Mouse (Mus musculus): Measurements from ENCODE around the gene Tomm40. TPM values are rescaled to one million over a fixed set of nuclear protein-coding genes. Genes with fewer than 3 reads are reported as not detected.

Gene Tomm40
- total and polyA plus RNA-seq, 2 experiments, result 22.3 to 56.2 TPM

DNA sequence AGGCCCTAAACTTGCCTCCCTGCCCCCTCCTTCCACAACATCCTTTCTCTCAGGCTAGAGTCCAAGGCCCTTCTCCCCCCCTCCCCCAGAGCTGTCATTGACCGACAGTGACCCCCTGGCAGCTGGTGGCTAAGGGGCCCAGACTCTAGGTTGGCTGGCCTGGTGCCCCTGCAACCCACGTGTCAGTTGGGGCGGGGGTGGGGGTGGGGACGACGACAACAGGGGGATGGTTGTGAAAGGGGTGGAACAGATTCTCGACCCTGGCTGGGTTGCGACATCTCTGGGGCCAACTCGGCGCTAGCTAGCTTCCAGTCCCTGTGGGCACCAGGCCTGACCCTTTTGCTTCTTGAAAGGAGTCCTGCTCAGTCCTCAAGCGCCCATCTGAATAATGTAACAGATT is 21.8 kb downstream of the Tomm40 start:
- TF ChIP-seq CTCF (IDR thresholded peaks at IDR 0.05; ENCODE audit: low read depth, low read length) (no peak), POLR2A (IDR thresholded peaks at IDR 0.05; ENCODE audit: extremely low read depth, insufficient read depth, low read length) (0 out of 2 replicates have a peak, but pooled peaks have one; percentile 5)
- peak; percentile 92 for DNase-seq (ENCODE audit: extremely low read depth, low read depth, low spot score)
- H3K4me1 ChIP-seq (ENCODE audit: control insufficient read depth, insufficient read depth, low read length), result peaks cover 29% of the 10 kb centered on the region
- WGBS, result 5% methylated on average over 10 of the region's 10 CpGs
- no peaks in the 10 kb centered on the region for H3K27me3 ChIP-seq (ENCODE audit: control insufficient read depth, insufficient read depth, low read length)
- peaks cover 20% of the 10 kb centered on the region for H3K36me3 ChIP-seq (ENCODE audit: control insufficient read depth, insufficient read depth, low read length)
- peak overlapping the region; percentile 90 for H3K27ac ChIP-seq (replicated peaks; ENCODE audit: insufficient read depth, low read depth, low read length)
- H3K79me2 ChIP-seq (ENCODE audit: control insufficient read depth, insufficient read depth, low read length), result peaks cover 16% of the 10 kb centered on the region
- no peak overlapping the region for H3K4me3 ChIP-seq (ENCODE audit: insufficient read depth, low read depth, low read length)
- H3K9ac ChIP-seq (ENCODE audit: low read depth, low read length), result peak overlapping the region; percentile 60

DNA sequence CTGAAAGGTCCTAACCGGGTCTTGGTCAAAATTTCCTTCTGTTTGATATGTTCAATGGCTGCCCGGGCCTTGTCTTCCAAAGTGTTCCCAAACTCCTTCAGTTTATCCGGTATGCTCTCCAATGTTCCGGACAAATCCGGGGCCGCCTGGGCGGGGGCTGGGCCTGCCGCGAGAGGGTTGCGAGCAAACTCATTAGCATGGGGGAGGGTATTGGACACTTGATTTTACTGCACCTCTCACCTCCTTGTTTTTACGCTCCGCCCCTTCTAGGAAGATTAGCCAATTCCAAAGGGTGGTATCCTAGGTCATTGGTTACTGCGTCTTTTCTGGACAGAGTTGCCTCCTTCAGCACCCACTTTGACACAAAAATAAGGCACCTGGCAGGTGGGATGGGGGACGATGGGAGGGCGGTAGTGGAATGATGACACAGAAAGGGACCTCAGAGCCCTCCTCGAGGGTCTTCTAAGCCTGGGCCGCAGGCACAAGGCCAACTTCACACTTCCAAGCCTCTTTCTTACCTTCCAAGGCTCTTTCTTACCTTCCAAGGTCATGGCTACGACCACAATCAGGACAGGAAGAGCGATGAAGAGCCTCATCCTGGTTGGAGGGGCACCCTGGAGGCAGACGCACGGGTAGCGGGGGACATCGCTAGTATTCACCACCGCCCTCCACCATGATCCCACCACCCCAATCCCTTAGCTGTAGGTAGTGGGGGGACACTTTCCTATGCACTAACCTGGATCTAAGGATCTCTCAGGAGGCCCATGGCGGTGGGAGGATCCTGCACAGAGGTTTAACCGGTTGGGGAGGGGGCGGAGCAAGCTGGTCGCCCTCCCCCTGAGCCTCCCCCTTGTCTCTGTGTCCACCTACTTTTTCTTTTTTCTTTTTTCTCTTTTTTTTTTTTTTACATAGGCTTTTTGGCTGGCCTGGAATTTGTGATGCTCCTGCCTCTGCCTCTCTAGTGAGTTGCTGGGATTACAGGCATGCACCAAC is 23.1 kb downstream of the Tomm40 start, which contains the start of gene Apoc1:
Gene Apoc1, minus strand, starts transcription at position 788 of the 993 bp plus-strand sequence.
- TF ChIP-seq POLR2A (IDR thresholded peaks at IDR 0.05; ENCODE audit: extremely low read depth, insufficient read depth, low read length) (peak; percentile 92), CTCF (IDR thresholded peaks at IDR 0.05; ENCODE audit: low read depth, low read length) (no peak; the same call in 1 of the 2 replicates)
- H3K9ac ChIP-seq (ENCODE audit: low read depth, low read length), result peak within 1 kb of the TSS; percentile 83
- peaks cover 29% of the 10 kb centered on the region for H3K4me1 ChIP-seq (ENCODE audit: control insufficient read depth, insufficient read depth, low read length)
- peaks cover 13% of the 10 kb centered on the region for H3K36me3 ChIP-seq (ENCODE audit: control insufficient read depth, insufficient read depth, low read length)
- 17% methylated on average over 28 of the region's 28 CpGs for WGBS
- peak within 1 kb of the TSS; percentile 73 for H3K4me3 ChIP-seq (ENCODE audit: insufficient read depth, low read depth, low read length)
- peak within 1 kb of the TSS; percentile 90 for H3K27ac ChIP-seq (replicated peaks; ENCODE audit: insufficient read depth, low read depth, low read length)
- H3K79me2 ChIP-seq (ENCODE audit: control insufficient read depth, insufficient read depth, low read length), result peaks cover 10% of the 10 kb centered on the region; the same call in 1 of the 2 replicates
- DNase-seq (ENCODE audit: extremely low read depth, low read depth, low spot score), result peak; percentile 91
- no peaks in the 10 kb centered on the region for H3K27me3 ChIP-seq (ENCODE audit: control insufficient read depth, insufficient read depth, low read length)

DNA sequence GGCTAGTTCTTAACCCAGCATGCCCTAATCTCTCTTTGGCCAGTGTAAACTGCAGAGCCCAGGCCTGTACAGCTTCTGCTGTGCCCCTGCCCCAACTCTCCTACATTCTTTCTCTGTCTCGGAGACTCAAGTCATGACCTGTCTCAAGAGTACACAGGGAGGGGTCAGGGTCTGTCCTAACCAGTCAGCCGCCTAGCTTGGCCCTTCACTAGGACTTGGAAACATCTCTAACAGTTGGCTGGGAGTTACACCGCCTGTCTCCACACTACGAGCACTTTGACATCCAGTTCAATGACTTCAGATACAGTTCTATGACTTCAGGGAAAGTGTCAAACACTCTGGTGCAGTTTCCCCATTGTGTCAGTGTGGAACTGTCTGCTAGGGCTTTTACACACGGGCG is 23.8 kb downstream of the Tomm40 start:
- no peaks in the 10 kb centered on the region for H3K27me3 ChIP-seq (ENCODE audit: control insufficient read depth, insufficient read depth, low read length)
- peak; percentile 82 for DNase-seq (ENCODE audit: extremely low read depth, low read depth, low spot score)
- H3K4me1 ChIP-seq (ENCODE audit: control insufficient read depth, insufficient read depth, low read length), result peaks cover 33% of the 10 kb centered on the region
- peaks cover 6% of the 10 kb centered on the region for H3K36me3 ChIP-seq (ENCODE audit: control insufficient read depth, insufficient read depth, low read length)
- H3K79me2 ChIP-seq (ENCODE audit: control insufficient read depth, insufficient read depth, low read length), result peaks cover 3% of the 10 kb centered on the region; the same call in 1 of the 2 replicates
- peak overlapping the region; percentile 90 for H3K27ac ChIP-seq (replicated peaks; ENCODE audit: insufficient read depth, low read depth, low read length)
- TF ChIP-seq POLR2A (IDR thresholded peaks at IDR 0.05; ENCODE audit: extremely low read depth, insufficient read depth, low read length), result no peak; the same call in 1 of the 2 replicates
- no peak for TF ChIP-seq CTCF (IDR thresholded peaks at IDR 0.05; ENCODE audit: low read depth, low read length)
- peak overlapping the region; percentile 83 for H3K9ac ChIP-seq (ENCODE audit: low read depth, low read length)
- peak overlapping the region; percentile 73 for H3K4me3 ChIP-seq (ENCODE audit: insufficient read depth, low read depth, low read length)
- 19% methylated on average over 6 of the region's 6 CpGs for WGBS

DNA sequence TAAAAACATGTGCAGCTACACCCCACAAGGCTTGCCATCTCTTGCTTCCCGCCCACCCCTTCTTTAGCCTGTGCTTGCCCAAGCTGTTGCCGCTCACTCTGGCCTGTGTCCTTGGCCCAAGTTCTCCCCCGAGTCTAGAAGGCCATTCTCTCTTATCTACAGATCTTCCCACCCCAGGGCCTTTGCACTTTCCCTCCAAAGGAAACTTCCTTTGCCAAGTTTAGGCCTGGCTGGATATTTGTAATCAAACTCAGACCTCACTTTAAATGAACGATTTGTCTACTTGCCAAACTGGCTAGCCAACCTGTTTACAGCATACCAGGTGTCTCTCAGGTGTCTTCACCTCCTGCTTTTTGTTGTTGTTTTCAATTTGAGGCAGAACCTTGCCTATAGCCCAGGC is 24.4 kb downstream of the Tomm40 start:
- Histone ChIP-seq H3K27ac (replicated peaks; ENCODE audit: insufficient read depth, low read depth, low read length) (peak overlapping the region; percentile 90), H3K9ac (ENCODE audit: low read depth, low read length) (peak overlapping the region; percentile 83), H3K27me3 (ENCODE audit: control insufficient read depth, insufficient read depth, low read length) (no peaks in the 10 kb centered on the region), H3K4me1 (ENCODE audit: control insufficient read depth, insufficient read depth, low read length) (peaks cover 36% of the 10 kb centered on the region), H3K79me2 (ENCODE audit: control insufficient read depth, insufficient read depth, low read length) (no peaks in the 10 kb centered on the region), H3K36me3 (ENCODE audit: control insufficient read depth, insufficient read depth, low read length) (peaks cover under 1% of the 10 kb centered on the region; the same call in 1 of the 2 replicates), H3K4me3 (ENCODE audit: insufficient read depth, low read depth, low read length) (peak overlapping the region; percentile 73)
- 5% methylated on average over 4 of the region's 4 CpGs for WGBS
- DNase-seq (ENCODE audit: extremely low read depth, low read depth, low spot score), result peak; percentile 90
- peak; percentile 28; the same call in 1 of the 2 replicates for TF ChIP-seq POLR2A (IDR thresholded peaks at IDR 0.05; ENCODE audit: extremely low read depth, insufficient read depth, low read length)
- TF ChIP-seq CTCF (IDR thresholded peaks at IDR 0.05; ENCODE audit: low read depth, low read length), result no peak

DNA sequence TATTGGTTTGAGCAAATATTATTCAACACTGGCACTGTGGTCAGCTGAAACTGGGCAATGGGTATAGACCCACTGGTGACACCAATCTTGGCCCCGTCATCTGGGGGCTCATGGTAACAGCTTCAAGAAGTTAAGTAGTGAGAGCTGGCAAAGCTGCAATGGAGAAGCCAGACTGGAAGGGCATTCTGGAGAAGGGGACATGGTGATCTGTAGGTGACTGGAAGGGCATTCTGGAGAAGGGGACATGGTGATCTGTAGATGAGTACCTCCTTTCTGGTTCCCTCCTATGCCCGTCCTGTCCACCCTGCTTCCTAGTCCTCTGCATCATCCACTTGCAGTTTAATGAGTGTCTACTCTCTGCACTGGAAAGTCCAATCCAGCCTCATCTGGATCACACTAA is 26.6 kb downstream of the Tomm40 start:
- DNase-seq (ENCODE audit: extremely low read depth, low read depth, low spot score), result peak; percentile 68
- H3K27me3 ChIP-seq (ENCODE audit: control insufficient read depth, insufficient read depth, low read length), result no peaks in the 10 kb centered on the region
- TF ChIP-seq POLR2A (IDR thresholded peaks at IDR 0.05; ENCODE audit: extremely low read depth, insufficient read depth, low read length) (no peak), CTCF (IDR thresholded peaks at IDR 0.05; ENCODE audit: low read depth, low read length) (no peak)
- 19% methylated on average over 2 of the region's 2 CpGs for WGBS
- H3K79me2 ChIP-seq (ENCODE audit: control insufficient read depth, insufficient read depth, low read length), result no peaks in the 10 kb centered on the region
- H3K4me1 ChIP-seq (ENCODE audit: control insufficient read depth, insufficient read depth, low read length), result peaks cover 42% of the 10 kb centered on the region
- H3K36me3 ChIP-seq (ENCODE audit: control insufficient read depth, insufficient read depth, low read length), result no peaks in the 10 kb centered on the region
- H3K9ac ChIP-seq (ENCODE audit: low read depth, low read length), result peak overlapping the region; percentile 31; the same call in 1 of the 2 replicates
- peak overlapping the region; percentile 90 for H3K27ac ChIP-seq (replicated peaks; ENCODE audit: insufficient read depth, low read depth, low read length)
- no peak overlapping the region for H3K4me3 ChIP-seq (ENCODE audit: insufficient read depth, low read depth, low read length)

Measured in liver, adult 2 months (tissue).